Mouse (Mus musculus): ENCODE data around the gene Plekha3.

DNA sequence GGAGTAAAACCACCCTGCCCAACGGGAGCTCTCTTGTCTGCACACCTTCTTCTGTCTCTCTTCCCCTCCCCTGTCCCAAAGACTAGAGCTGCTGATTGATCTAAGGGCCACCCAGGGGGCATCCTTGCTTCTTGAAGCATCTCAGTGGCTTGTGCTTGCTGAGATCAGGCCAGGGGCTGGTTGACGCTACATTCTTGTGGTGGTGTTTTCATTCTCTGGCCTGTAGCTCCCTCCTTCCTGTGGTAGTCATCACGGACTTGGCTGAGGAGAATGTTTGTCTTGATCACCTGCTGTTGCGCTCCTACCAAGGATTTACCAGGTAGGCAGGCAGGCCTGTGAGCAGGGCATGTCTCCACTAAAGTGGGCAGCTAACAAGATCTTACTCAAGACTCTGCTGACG lies 27.7 kb downstream of the Plekha3 start:
- TF ChIP-seq EP300 (IDR thresholded peaks at IDR 0.05) (no peak), CTCF (IDR thresholded peaks at IDR 0.05) (no peak)
